Mouse (Mus musculus) midbrain, embryonic 11.5 days (tissue): ENCODE results near the gene Itch. TPM values are rescaled to one million over a fixed set of nuclear protein-coding genes. Genes with fewer than 3 reads are reported as not detected.
"Not testable (repeated sequence)": the region's sequence is repeated elsewhere in the genome, so short reads cannot be mapped to it uniquely, and the experiment has no call there.

Experiments
- ATAC-seq: fragments of 200-750 bp; cut with Nextera tagmentation; 2 replicates; pipeline ENCODE4 v1.8.0; 2017; ENCODE audit warnings: moderate TSS enrichment, moderate library complexity; ENCODE audit not compliant: low FRiP score
- DNase-seq: peaks from one replicate; pipeline ENCODE4 v3.0.0; 2015; ENCODE audit warnings: low spot score; ENCODE audit errors: missing footprints
- H3K27ac ChIP-seq: fragments of 300-500 bp; sonication (generic); 2 replicates; pipeline ENCODE4 v1.5.1; 2014; ENCODE audit warnings: low read depth, low read length
- H3K27me3 ChIP-seq: fragments of 300-500 bp; sonication (generic); 2 replicates; pipeline ENCODE4 v1.6.1; 2014; ENCODE audit warnings: mild to moderate bottlenecking, low read length, moderate library complexity, mixed read lengths; ENCODE audit not compliant: control insufficient read depth, insufficient read depth
- H3K36me3 ChIP-seq: fragments of 300-500 bp; sonication (generic); 2 replicates; pipeline ENCODE4 v1.6.1; 2014; ENCODE audit warnings: mild to moderate bottlenecking, low read length, moderate library complexity, mixed read lengths; ENCODE audit not compliant: control insufficient read depth, insufficient read depth
- H3K4me1 ChIP-seq: fragments of 300-500 bp; sonication (generic); 2 replicates; pipeline ENCODE4 v1.6.1; 2014; ENCODE audit warnings: low read length; ENCODE audit not compliant: control insufficient read depth, insufficient read depth
- H3K4me2 ChIP-seq: fragments of 300-500 bp; sonication (generic); 2 replicates; pipeline ENCODE4 v1.6.1; 2014; ENCODE audit warnings: mild to moderate bottlenecking, moderate library complexity
- H3K4me3 ChIP-seq: fragments of 300-500 bp; sonication (generic); 2 replicates; pipeline ENCODE4 v1.5.1; 2014; ENCODE audit warnings: low read depth, low read length
- H3K9ac ChIP-seq: fragments of 300-500 bp; sonication (generic); 2 replicates; pipeline ENCODE4 v1.6.1; 2014; ENCODE audit warnings: low read length
- H3K9me3 ChIP-seq: fragments of 300-500 bp; sonication (generic); 2 replicates; pipeline ENCODE4 v1.6.1; 2016; ENCODE audit warnings: low read length; ENCODE audit not compliant: control insufficient read depth
- WGBS: fragments of 180-500 bp; shearing (Covaris S2); extraction: QIAGEN DNeasy Blood & Tissue Kit; methylation state at CpG from one replicate; pipeline ENCODE4 v1.1.7; 2014; 5-methylcytosine and 5-hydroxymethylcytosine counted together
- polyA plus RNA-seq: library from polyadenylated mRNA; unstranded; fragments of >200 nt; fragmentation: Nextera tagmentation; extraction: Ambion mirVana; gene quantifications from 2 replicates; pipeline ENCODE4 v1.2.1, GENCODE M21; 2014

The Itch gene
- polyA plus RNA-seq, 1 experiment from 2014 or later, result 52.2 TPM

DNA sequence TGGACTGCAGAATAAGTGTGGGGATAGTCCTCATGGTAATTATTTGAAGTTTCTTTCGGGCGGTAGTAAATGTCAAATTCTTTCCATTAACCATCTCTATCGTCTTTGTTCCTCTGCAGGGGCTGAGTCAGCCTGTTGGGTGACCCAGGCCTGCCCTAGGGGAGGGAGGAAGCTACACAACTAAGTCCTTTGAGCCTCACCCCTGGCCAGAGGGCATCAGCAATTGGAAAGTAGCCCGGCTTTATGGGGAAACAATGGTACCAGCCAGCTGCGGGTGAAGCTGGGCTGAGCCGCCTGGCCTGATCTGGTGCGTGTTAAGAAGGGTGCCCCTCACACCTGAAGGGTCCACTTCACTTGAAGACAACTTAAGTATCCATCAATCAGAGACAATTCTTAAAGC lies 33.9 kb upstream of the Itch start:
- DNase-seq, result no peak
- 77% methylated on average over 7 of the region's 7 CpGs for WGBS
- no peak overlapping the region for H3K4me3 ChIP-seq

DNA sequence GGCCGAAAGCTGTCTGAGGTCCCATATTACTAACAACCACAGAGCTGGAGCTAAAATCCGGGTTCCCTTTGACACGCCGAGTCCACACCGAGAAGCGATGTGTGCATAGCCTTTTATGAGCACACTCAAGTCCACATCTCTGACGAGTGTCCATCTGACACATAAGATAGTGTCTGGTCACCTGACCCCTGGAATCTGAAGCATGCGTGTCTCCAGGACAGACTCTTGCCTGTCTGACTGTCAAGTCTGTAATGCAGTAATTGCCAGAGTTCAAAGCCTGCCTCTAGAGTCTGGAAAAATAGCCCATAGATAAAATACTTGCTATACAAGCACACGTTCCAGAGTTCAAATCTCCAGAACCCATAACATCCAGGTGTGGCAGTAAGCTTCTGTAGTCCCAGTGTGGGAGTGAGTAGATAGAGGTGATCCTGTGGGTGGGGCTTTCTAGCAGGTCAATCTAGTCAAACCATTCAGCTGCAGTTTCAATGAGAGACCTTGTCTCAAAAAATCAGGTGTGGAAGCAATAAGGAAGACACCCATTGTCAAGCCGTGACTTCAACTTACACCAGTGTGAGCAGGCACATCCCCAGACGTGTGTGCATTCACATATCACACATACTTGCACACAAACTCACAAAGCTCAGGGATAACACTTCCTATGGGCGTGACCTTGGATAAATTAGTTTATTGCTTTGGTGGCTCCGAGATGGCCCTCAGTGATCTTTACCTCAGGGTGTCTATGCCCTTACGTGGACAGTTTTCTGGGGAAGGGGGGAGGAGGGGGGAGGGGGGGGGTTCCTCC lies 33.1 kb upstream of the Itch start:
- Histone ChIP-seq H3K36me3 (no peaks in the 10 kb centered on the region), H3K4me2 (no peak overlapping the region), H3K27ac (no peak overlapping the region), H3K4me1 (no peaks in the 10 kb centered on the region), H3K9me3 (no peaks in the 10 kb centered on the region), H3K27me3 (no peaks in the 10 kb centered on the region), H3K9ac (no peak overlapping the region), H3K4me3 (no peak overlapping the region)
- no peak for DNase-seq
- ATAC-seq, result no peak
- WGBS, result 87% methylated on average over 14 of the region's 14 CpGs

More for the DNA sequence above, 33.9 kb upstream of the Itch start:
- Histone ChIP-seq H3K4me1 (no peaks in the 10 kb centered on the region), H3K36me3 (no peaks in the 10 kb centered on the region), H3K9ac (no peak overlapping the region), H3K27me3 (no peaks in the 10 kb centered on the region), H3K27ac (no peak overlapping the region), H3K9me3 (no peaks in the 10 kb centered on the region), H3K4me2 (no peak overlapping the region)
- no peak for ATAC-seq

GRCm38 (mm10) chr2:155100796-155101259 lies 32.5 kb upstream of the Itch start:
- DNase-seq (no peak), ATAC-seq (no peak)
- no peaks in the 10 kb centered on the region for H3K27me3 ChIP-seq
- H3K9ac ChIP-seq, result no peak overlapping the region
- H3K27ac ChIP-seq, result no peak overlapping the region
- 89% methylated on average over 3 of the region's 3 CpGs for WGBS
- H3K4me3 ChIP-seq, result no peak overlapping the region
- H3K4me2 ChIP-seq, result no peak overlapping the region
- H3K4me1 ChIP-seq, result no peaks in the 10 kb centered on the region
- H3K36me3 ChIP-seq, result no peaks in the 10 kb centered on the region
- no peaks in the 10 kb centered on the region for H3K9me3 ChIP-seq

DNA sequence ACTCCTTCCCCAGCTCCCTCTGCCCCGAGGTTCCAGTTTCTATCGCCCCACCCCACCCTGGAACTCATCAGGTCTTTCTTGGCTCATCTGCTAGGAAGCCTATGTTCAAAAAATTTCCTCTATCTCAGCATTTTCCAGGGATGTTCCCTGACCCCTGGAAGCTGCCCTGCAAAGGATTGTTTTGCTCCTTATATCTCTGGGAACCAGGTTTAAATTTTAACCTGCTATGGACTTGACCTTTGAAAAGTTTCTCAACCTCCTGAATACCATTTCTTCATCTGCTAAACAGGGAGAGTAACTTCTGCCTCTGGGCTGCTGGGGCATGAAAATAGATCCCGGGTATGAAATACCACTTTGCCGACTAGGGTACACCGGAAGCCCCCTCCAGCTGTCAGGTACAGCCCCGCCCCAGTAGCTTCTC lies 31.5 kb upstream of the Itch start:
- H3K27ac ChIP-seq, result no peak overlapping the region
- no peaks in the 10 kb centered on the region for H3K36me3 ChIP-seq
- DNase-seq, result no peak
- H3K4me2 ChIP-seq, result no peak overlapping the region
- H3K9ac ChIP-seq, result no peak overlapping the region
- H3K4me1 ChIP-seq, result no peaks in the 10 kb centered on the region
- WGBS, result 74% methylated on average over 6 of the region's 6 CpGs
- ATAC-seq, result no peak
- H3K4me3 ChIP-seq, result no peak overlapping the region
- H3K27me3 ChIP-seq, result no peaks in the 10 kb centered on the region
- H3K9me3 ChIP-seq, result no peaks in the 10 kb centered on the region

DNA sequence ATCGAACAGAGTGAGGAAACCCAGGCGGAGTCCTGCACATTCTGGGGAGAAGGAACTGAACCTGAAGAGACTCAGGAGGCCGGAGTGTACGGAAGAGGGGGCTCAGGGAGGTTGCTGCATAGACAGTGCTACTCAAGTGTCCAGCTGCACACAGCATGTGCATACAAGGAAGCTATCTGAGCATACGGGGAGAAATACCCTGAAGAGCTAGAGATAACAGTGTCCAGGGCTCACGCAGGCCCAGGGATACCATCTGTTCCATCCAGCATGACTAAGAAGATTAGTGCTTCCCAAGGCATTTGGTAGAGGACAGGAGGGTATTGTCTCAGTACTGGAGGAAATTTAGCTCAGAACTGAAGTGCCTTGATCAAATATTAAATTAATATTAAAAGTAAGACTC lies 29.7 kb upstream of the Itch start:
- Histone ChIP-seq H3K36me3 (no peaks in the 10 kb centered on the region), H3K27ac (peak overlapping the region; percentile 27; the same call in 1 of the 2 replicates), H3K4me2 (no peak overlapping the region), H3K4me1 (no peaks in the 10 kb centered on the region), H3K9ac (no peak overlapping the region), H3K4me3 (no peak overlapping the region), H3K9me3 (no peaks in the 10 kb centered on the region), H3K27me3 (no peaks in the 10 kb centered on the region)
- ATAC-seq, result peak; percentile 62
- no peak for DNase-seq
- 50% methylated on average over 6 of the region's 6 CpGs for WGBS

DNA sequence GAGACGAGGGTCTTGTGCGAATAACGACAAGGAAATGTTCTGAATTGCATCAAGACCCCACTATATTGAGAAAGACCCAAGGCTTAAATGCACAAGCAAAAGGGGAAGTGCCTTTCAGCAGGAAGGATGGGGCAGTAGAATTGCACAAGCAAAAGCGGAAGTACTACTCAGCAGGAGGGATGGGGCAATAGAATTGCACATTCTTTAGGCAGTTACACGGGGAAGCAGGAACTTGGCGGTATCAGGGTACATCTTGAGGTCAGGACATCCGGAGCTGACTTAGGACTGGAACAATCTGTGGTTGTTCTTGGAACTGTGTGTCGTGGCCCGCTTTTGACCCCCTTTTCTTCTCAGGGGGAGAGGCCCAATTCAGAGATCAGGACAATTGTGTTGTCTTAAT lies 26.0 kb upstream of the Itch start:
- not testable (repeated sequence) for H3K4me2 ChIP-seq, H3K4me3 ChIP-seq, H3K36me3 ChIP-seq, H3K4me1 ChIP-seq, H3K9ac ChIP-seq, DNase-seq, H3K27ac ChIP-seq, H3K27me3 ChIP-seq, ATAC-seq, H3K9me3 ChIP-seq
- 85% methylated on average over 9 of the region's 9 CpGs for WGBS

GRCm38 (mm10) chr2:155115216-155115830 lies 18.0 kb upstream of the Itch start:
- no peak overlapping the region for H3K27ac ChIP-seq
- no peak overlapping the region for H3K4me2 ChIP-seq
- WGBS, result 77% methylated on average over 7 of the region's 7 CpGs
- no peak overlapping the region for H3K4me3 ChIP-seq
- ATAC-seq (no peak), DNase-seq (no peak)
- H3K27me3 ChIP-seq, result no peaks in the 10 kb centered on the region
- no peak overlapping the region for H3K9ac ChIP-seq
- no peaks in the 10 kb centered on the region for H3K4me1 ChIP-seq
- no peaks in the 10 kb centered on the region for H3K36me3 ChIP-seq
- no peaks in the 10 kb centered on the region for H3K9me3 ChIP-seq

DNA sequence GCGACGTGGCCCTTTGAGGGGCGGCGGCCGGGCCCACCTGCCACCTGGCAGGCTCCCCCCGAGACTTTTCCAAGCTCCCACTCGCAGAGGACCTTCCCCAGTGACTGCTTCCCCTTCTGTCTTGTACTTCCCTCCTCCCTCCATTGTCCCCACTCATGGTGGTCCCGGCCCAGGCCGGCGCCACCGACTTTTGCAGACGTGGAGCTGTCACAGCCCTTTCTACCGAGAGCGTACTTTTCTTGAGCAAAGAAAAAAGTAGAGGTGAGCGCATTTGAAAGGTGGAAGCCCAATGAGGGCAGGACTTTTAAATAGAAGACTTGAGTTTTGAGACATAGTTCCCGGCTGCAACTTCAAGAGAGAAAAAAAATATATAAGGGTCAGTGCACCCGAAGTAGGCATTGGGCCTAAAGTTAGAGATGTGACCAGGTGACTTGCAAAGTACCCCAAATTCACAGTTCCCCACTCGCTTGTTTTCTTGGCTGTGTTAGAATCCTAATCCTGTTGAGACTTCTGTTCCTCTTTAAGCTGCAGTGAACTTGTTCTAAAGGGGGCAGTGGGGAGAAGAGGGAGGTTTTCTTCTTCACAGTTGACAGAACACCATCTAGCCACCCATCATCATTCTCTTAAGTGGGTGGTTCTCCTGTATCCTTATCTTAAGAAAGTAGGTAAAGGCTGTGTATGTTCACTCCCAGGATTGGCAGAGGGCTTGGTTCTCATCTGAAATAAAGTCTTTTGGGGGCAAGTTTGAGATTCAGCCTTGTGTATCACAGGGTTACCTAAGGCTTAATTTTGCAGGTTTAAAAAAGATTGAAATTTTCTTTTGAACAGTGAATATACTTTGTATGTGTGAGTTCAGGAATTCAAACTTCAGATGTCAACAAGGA lies 910 bp downstream of the Itch start:
- DNase-seq, result peak; percentile 94
- Histone ChIP-seq H3K4me3 (peak overlapping the region; percentile 96), H3K36me3 (peaks cover 2% of the 10 kb centered on the region; the same call in 1 of the 2 replicates), H3K9me3 (no peaks in the 10 kb centered on the region), H3K27me3 (no peaks in the 10 kb centered on the region), H3K9ac (peak overlapping the region; percentile 98), H3K27ac (peak overlapping the region; percentile 73), H3K4me2 (peak overlapping the region; percentile 82), H3K4me1 (peaks cover 9% of the 10 kb centered on the region; the same call in 1 of the 2 replicates)
- ATAC-seq, result peak; percentile 66
- WGBS, result under 1% methylated on average over 18 of the region's 18 CpGs
